Mouse (Mus musculus) liver, adult 2 months (tissue): Measurements from ENCODE around the gene Plac9b. TPM values are rescaled to one million over a fixed set of nuclear protein-coding genes. Genes with fewer than 3 reads are reported as not detected.
"Not testable (repeated sequence)": the region's sequence is repeated elsewhere in the genome, so short reads cannot be mapped to it uniquely, and the experiment has no call there.

ENCODE experiments used
- DNase-seq: peaks from one replicate; pipeline ENCODE4 v3.0.0-alpha.2; 2011; ENCODE audit warnings: low read depth, low spot score; ENCODE audit errors: extremely low read depth
- H3K27ac ChIP-seq: fragments of 200-500 bp; replicated peaks from 2 replicates; pipeline ENCODE4 v1.5.1; 2012; ENCODE audit warnings: low read depth, mild to moderate bottlenecking, control low read depth, inconsistent platforms, low read length; ENCODE audit not compliant: insufficient read depth
- H3K27me3 ChIP-seq: fragments of 200-500 bp; 2 replicates; pipeline ENCODE4 v1.6.1; 2012; ENCODE audit warnings: mild to moderate bottlenecking, moderate library complexity, low read length, inconsistent platforms; ENCODE audit not compliant: control insufficient read depth, insufficient read depth
- H3K36me3 ChIP-seq: fragments of 200-500 bp; 2 replicates; pipeline ENCODE4 v1.6.1; 2012; ENCODE audit warnings: low read length, inconsistent platforms; ENCODE audit not compliant: control insufficient read depth, insufficient read depth
- H3K4me1 ChIP-seq: fragments of 200-500 bp; 2 replicates; pipeline ENCODE4 v1.6.1; 2011; ENCODE audit warnings: low read length; ENCODE audit not compliant: control insufficient read depth, insufficient read depth
- H3K4me3 ChIP-seq: fragments of 200-500 bp; 2 replicates; pipeline ENCODE4 v1.5.1; 2011; ENCODE audit warnings: low read depth, mild to moderate bottlenecking, control low read depth, low read length, moderate library complexity; ENCODE audit not compliant: insufficient read depth
- H3K79me2 ChIP-seq: fragments of 200-500 bp; 2 replicates; pipeline ENCODE4 v1.6.1; 2012; ENCODE audit warnings: inconsistent platforms, mild to moderate bottlenecking, low read length, moderate library complexity; ENCODE audit not compliant: control insufficient read depth, insufficient read depth
- H3K9ac ChIP-seq: fragments of 200-500 bp; 2 replicates; pipeline ENCODE4 v1.6.1; 2012; ENCODE audit warnings: low read depth, mild to moderate bottlenecking, control low read depth, inconsistent platforms, low read length
- WGBS: fragments of 180-500 bp; shearing (Covaris S2); methylation state at CpG from one replicate; pipeline ENCODE4 v1.1.7; 2018; 5-methylcytosine and 5-hydroxymethylcytosine counted together
- polyA plus RNA-seq: library from polyadenylated mRNA; depleted of rRNA; stranded (reverse); fragments of >200 nt; gene quantifications from 2 replicates; pipeline ENCODE4 v1.2.3, GENCODE M21; 2012
- total RNA-seq: library from RNA; depleted of rRNA; stranded (reverse); fragments of >200 nt; gene quantifications from 2 replicates; pipeline ENCODE4 v1.2.3, GENCODE M21; 2014

Gene Plac9b
- total and polyA plus RNA-seq, 2 experiments: 6.0 TPM; not detected in 1

DNA sequence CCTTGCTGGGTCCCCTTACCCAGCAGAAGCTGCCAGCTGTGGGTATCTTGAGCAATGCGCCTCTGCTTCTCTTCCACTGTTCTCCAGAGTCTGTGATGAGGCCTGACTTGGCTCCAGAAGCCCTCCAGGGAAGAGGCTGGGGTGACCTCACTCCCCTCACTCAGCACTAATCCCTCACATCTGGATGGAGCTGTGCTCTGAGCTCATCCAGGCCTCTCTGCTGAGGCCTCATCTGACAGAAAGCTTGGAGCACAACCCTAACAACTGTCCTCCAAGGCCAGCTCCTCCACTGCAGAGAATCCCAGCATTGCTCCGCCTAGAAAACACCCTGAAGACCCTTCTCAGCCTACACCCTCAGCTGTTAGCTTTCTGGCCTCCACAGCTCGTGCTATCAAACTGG is 8.3 kb downstream of the Plac9b start:
- not testable (repeated sequence) for H3K27me3 ChIP-seq, H3K9ac ChIP-seq, H3K27ac ChIP-seq, H3K4me1 ChIP-seq, DNase-seq, H3K4me3 ChIP-seq, H3K36me3 ChIP-seq, H3K79me2 ChIP-seq
- WGBS: no CpG with 5 or more reads among the region's 3 CpGs

GRCm38 (mm10) chr14:26165266-26165665 is 17.0 kb downstream of the Plac9b start:
- not testable (repeated sequence) for H3K4me1 ChIP-seq

GRCm38 (mm10) chr14:26162423-26162822 is 19.9 kb downstream of the Plac9b start:
- no CpG with 5 or more reads among the region's 5 CpGs for WGBS
- DNase-seq, H3K36me3 ChIP-seq, H3K27me3 ChIP-seq, H3K27ac ChIP-seq, H3K9ac ChIP-seq, H3K79me2 ChIP-seq, H3K4me3 ChIP-seq, H3K4me1 ChIP-seq: not testable (repeated sequence)

More at GRCm38 (mm10) chr14:26165266-26165665, 17.0 kb downstream of the Plac9b start:
- not testable (repeated sequence) for H3K27ac ChIP-seq, H3K4me3 ChIP-seq, DNase-seq, H3K79me2 ChIP-seq, H3K27me3 ChIP-seq, H3K36me3 ChIP-seq, H3K9ac ChIP-seq
- no CpG with 5 or more reads among the region's 12 CpGs for WGBS

- H3K4me3 ChIP-seq, DNase-seq, H3K36me3 ChIP-seq, H3K79me2 ChIP-seq, H3K4me1 ChIP-seq, H3K27me3 ChIP-seq, H3K9ac ChIP-seq, H3K27ac ChIP-seq: not testable (repeated sequence)
- no CpG with 5 or more reads among the region's 9 CpGs for WGBS
Measured at GRCm38 (mm10) chr14:26161156-26161555, 21.1 kb downstream of the Plac9b start.

GRCm38 (mm10) chr14:26156032-26156431 is 26.2 kb downstream of the Plac9b start:
- DNase-seq, H3K27me3 ChIP-seq, H3K36me3 ChIP-seq, H3K4me1 ChIP-seq, H3K79me2 ChIP-seq, H3K4me3 ChIP-seq, H3K9ac ChIP-seq, H3K27ac ChIP-seq: not testable (repeated sequence)
- WGBS: no CpG with 5 or more reads among the region's 7 CpGs

GRCm38 (mm10) chr14:26147095-26147494 is 35.2 kb downstream of the Plac9b start:
- H3K36me3 ChIP-seq, H3K27me3 ChIP-seq, H3K9ac ChIP-seq, H3K79me2 ChIP-seq, H3K27ac ChIP-seq, DNase-seq, H3K4me3 ChIP-seq, H3K4me1 ChIP-seq: not testable (repeated sequence)
- WGBS: no CpG with 5 or more reads among the region's 2 CpGs

GRCm38 (mm10) chr14:26119095-26119494 is 63.2 kb downstream of the Plac9b start:
- no CpG with 5 or more reads among the region's 7 CpGs for WGBS
- H3K36me3 ChIP-seq, H3K27me3 ChIP-seq, DNase-seq, H3K9ac ChIP-seq, H3K4me1 ChIP-seq, H3K4me3 ChIP-seq, H3K27ac ChIP-seq, H3K79me2 ChIP-seq: not testable (repeated sequence)

- H3K79me2 ChIP-seq: not testable (repeated sequence)
- WGBS: no CpG with 5 or more reads among the region's 18 CpGs
Measured at GRCm38 (mm10) chr14:26118550-26119000, 63.7 kb downstream of the Plac9b start.

DNA sequence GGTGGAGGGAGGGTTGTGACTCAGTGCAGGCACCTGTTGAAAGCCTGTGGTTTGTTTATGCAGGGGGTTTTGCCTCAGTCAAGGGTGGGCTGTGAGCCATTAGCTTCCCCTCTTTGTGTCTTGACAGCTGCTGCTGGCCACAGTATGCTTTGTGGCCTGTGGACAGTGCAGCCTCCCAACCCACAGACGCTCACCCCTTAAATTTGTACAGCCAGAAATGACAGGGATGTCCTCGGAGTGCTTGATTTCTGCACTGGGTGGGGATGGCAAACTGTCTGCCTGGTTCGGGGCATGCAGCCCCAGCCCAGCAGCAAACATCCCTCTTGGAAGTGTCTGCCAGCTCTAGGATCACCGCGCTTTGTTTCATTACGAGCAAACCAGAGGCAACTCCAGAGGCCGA is 64.1 kb downstream of the Plac9b start, which contains the start of gene Duxbl2:
Gene Duxbl2 (plus strand): TSS at position 200 of the 400 bp plus-strand sequence.
- H3K27me3 ChIP-seq, H3K4me3 ChIP-seq, DNase-seq, H3K27ac ChIP-seq, H3K9ac ChIP-seq, H3K79me2 ChIP-seq, H3K36me3 ChIP-seq, H3K4me1 ChIP-seq: not testable (repeated sequence)
- WGBS: no CpG with 5 or more reads among the region's 7 CpGs

More at GRCm38 (mm10) chr14:26118550-26119000, 63.7 kb downstream of the Plac9b start:
- not testable (repeated sequence) for H3K36me3 ChIP-seq, H3K27ac ChIP-seq, DNase-seq, H3K9ac ChIP-seq, H3K27me3 ChIP-seq, H3K4me1 ChIP-seq, H3K4me3 ChIP-seq
